Mouse (Mus musculus): Measurements from ENCODE around the gene Matn3. TPM values are rescaled to one million over a fixed set of nuclear protein-coding genes. Genes with fewer than 3 reads are reported as not detected.

Gene Matn3
- 3.0 and 3.3 TPM in 2 replicates for polyA plus RNA-seq (2016; fragmentation: Nextera tagmentation; extraction: Ambion mirVana)

DNA sequence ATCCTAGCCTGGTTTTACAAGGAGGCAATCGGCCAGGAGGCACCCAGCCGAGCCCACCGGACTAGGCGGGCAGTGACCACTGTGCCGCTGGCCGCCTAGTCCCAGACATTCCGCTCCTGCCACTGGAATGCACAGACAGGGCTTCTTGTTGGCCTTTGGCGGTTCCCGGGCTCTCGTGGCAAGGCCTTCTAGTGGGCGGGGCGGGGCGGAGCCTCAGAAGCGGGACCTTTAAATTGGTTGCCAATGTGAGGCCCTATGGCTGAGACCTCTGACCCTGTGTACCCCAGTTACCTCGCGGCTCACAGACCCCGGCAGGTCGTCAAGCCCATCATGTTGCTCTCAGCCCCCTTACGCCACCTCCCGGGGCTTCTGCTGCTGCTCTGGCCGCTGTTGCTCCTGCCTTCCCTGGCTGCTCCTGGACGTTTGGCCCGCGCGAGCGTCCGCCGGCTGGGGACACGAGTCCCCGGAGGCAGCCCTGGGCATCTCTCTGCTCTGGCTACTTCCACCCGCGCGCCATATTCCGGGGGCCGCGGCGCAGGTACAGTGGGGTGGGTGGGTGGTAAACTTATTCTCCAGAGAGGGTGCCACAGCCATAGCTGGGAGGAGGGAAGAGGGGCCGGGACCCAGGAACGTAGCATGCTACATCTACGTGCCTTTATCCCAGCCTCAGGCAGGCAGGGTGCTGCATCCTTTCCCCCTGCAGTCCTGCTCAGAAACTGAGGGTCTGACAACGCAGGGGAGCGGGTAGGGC lies at the start of gene Matn3:
Matn3 (plus strand) TSS at position 216 of the 751 bp plus-strand sequence.
- Histone ChIP-seq H3K27ac (replicated peaks) (peak within 1 kb of the TSS; percentile 76), H3K4me1 (peaks cover 17% of the 10 kb centered on the region), H3K9me3 (no peaks in the 10 kb centered on the region), H3K36me3 (replicated peaks) (no peaks in the 10 kb centered on the region), H3K27me3 (replicated peaks; ENCODE audit: low read depth, poor library complexity, severe bottlenecking) (peaks cover 19% of the 10 kb centered on the region), H3K4me3 (peak within 1 kb of the TSS; percentile 64)
- under 1% methylated on average over 42 of the region's 42 CpGs for WGBS
- DNase-seq (ENCODE audit: low spot score) = peak; percentile 87

DNA sequence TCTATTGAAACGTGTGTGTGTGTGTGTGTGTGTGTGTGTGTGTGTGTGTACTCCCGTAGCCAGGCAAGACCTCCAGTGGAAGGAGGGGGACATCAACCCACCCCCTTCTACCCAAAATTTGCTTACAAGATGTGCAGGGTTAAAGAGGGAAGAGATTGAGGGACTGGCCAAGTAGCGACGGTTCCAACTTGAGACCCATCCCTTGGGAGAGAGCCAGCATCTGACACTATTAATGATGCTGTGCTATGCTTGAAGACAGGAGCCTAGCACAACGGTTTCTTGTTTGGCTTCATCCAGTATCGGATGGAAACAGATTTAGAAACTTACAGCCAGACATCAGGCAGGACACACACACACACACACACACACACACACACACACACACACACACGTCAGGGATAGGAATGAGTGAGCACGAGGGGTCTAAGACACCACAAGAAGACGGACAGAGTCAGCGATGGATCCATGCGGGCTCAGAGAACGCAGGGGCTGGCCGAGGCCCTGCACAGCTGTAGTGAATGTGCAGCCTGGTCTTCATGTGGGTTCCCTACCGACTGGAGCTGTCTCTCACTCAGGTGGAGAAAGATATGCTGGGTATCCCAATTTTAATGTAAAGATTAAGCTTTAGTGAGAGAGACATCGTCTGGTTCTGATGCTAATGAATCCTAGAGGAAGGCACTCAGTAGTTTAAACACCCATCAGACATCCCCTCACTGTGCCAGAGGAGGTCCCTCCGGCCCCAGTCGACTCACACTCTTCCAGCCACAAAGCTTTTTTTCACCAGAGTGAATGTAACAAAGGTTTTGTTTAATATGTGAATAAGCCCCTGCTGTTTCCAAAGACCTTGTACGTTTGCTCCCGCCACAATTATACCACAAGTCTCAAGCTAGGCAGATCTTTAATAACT lies 48.6 kb upstream of the Matn3 start:
- DNase-seq (ENCODE audit: low spot score) = no peak

DNA sequence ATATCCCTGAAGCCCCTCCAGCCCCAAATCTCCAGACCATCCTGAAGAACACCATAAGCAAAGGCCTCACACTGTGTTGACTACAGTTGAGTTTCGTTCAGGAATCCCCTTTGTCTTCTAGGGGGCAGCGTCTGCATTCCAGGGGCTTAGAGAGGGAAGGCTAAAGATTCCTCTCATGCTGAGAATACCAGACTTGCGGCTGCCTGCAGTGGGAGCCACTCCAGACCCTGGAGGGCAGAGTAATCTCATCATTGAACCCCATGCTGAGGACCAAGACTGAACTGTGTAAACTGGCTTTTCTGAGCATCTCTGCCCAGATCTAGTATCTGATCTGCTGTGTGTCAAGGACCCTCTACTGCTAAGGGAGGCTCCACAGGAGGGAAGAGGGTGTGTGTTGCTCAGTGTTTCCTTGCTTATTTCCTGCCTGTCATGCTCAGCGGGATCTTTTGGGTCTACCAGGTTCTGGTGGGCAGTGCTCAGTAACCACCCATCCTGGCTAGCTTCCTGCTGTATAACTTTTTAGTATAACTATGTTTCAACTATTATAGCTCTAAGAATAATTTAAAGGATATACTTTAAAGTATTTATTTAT lies 47.5 kb upstream of the Matn3 start:
- H3K27ac ChIP-seq (replicated peaks) = peak overlapping the region; percentile 80
- peak; percentile 54 for DNase-seq (ENCODE audit: low spot score)

More for the DNA sequence above, 48.6 kb upstream of the Matn3 start:
- Histone ChIP-seq H3K4me3 (no peak overlapping the region), H3K27me3 (replicated peaks; ENCODE audit: low read depth, poor library complexity, severe bottlenecking) (no peaks in the 10 kb centered on the region), H3K36me3 (replicated peaks) (no peaks in the 10 kb centered on the region), H3K4me1 (peaks cover 58% of the 10 kb centered on the region), H3K27ac (replicated peaks) (peak overlapping the region; percentile 80), H3K9me3 (no peaks in the 10 kb centered on the region)
- WGBS = 64% methylated on average over 19 of the region's 19 CpGs

DNA sequence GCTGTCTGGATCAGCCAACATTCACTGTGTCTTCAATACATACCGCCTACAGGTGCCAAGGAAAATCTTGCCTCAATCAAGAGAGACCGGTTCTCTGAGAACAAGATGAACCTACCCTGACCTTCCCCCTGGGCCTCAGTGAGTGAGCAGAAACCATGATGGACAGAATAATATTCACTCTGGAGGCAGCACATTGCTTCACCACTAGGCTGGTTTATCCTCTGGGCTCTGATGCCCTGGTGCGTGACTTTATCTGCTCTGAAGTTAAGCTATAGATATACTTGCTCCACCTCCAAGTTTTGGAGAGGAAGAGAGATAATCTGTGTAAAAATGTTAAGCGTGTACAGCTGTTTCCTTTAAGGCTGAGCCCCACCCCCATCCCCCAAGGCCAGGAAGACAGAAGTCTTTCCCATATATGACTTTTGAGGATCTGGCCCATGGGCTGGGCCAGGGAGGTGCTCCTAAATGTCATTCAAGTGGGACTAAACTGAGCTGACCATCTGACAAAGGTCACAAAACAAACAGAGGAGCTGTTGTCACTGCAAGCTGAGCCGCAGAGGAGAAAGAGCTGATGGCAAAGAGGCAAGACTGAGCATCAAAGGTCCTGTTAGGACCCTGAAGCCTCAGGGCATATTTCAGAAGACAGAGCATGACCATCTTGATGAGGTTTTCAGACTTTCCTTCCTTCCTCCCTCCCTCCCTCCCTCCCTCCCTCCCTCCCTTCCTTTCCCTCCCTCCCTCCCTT lies 46.6 kb upstream of the Matn3 start:
- no peaks in the 10 kb centered on the region for H3K36me3 ChIP-seq (replicated peaks)
- DNase-seq (ENCODE audit: low spot score) = peak; percentile 52
- no peaks in the 10 kb centered on the region for H3K9me3 ChIP-seq
- H3K4me1 ChIP-seq = peaks cover 57% of the 10 kb centered on the region
- H3K4me3 ChIP-seq = no peak overlapping the region
- WGBS = 25% methylated on average over 5 of the region's 5 CpGs
- H3K27me3 ChIP-seq (replicated peaks; ENCODE audit: low read depth, poor library complexity, severe bottlenecking) = no peaks in the 10 kb centered on the region
- peak overlapping the region; percentile 75 for H3K27ac ChIP-seq (replicated peaks)

More for the DNA sequence above, 47.5 kb upstream of the Matn3 start:
- Histone ChIP-seq H3K27me3 (replicated peaks; ENCODE audit: low read depth, poor library complexity, severe bottlenecking) (no peaks in the 10 kb centered on the region), H3K36me3 (replicated peaks) (no peaks in the 10 kb centered on the region), H3K9me3 (no peaks in the 10 kb centered on the region), H3K4me3 (no peak overlapping the region), H3K4me1 (peaks cover 57% of the 10 kb centered on the region)
- WGBS = 18% methylated on average over 4 of the region's 4 CpGs

DNA sequence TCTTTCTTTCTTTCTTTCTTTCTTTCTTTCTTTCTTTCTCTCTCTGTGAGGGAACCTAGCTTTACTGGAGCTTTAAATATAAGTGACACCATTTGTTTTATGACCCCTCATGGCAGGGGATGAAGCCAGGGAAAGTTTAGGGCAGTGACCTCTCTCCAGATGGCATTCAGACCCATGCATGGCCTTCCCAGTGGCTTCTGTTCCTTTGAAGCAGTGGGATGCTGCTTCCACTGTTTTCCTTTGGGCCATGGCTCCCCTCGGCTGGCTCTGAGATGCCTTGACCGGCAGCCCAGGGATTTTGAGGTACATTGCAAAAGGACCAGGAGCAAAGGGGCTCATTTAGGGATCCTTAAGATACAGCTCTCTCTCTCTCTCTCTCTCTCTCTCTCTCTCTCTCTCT lies 45.8 kb upstream of the Matn3 start:
- Histone ChIP-seq H3K27ac (replicated peaks) (peak overlapping the region; percentile 75), H3K27me3 (replicated peaks; ENCODE audit: low read depth, poor library complexity, severe bottlenecking) (no peaks in the 10 kb centered on the region), H3K9me3 (no peaks in the 10 kb centered on the region), H3K36me3 (replicated peaks) (no peaks in the 10 kb centered on the region), H3K4me1 (peaks cover 49% of the 10 kb centered on the region), H3K4me3 (no peak overlapping the region)
- 6% methylated on average over 2 of the region's 2 CpGs for WGBS
- DNase-seq (ENCODE audit: low spot score) = no peak

DNA sequence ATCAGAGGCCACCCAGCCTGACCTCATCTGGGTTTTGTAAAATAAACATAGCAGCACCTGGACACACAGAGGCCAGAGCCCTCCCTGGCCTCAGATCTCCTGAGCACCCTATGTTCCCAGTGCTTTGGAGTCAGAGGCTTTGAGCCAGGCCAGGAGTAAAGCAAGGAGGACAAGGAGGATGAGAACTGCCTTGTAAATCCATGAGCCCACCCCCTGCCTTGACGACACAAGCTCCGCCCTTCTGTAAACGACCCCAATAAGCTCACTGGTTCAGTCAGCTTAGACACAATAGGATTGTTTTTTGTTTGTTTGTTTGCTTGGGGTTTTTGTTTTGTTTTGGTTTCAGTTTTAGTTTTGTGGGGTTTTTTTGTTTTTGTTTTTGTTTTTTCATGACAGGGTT lies 45.2 kb upstream of the Matn3 start:
- 29% methylated on average over 3 of the region's 3 CpGs for WGBS
- no peaks in the 10 kb centered on the region for H3K9me3 ChIP-seq
- DNase-seq (ENCODE audit: low spot score) = no peak
- no peaks in the 10 kb centered on the region for H3K36me3 ChIP-seq (replicated peaks)
- peaks cover 44% of the 10 kb centered on the region for H3K4me1 ChIP-seq
- H3K4me3 ChIP-seq = no peak overlapping the region
- no peaks in the 10 kb centered on the region for H3K27me3 ChIP-seq (replicated peaks; ENCODE audit: low read depth, poor library complexity, severe bottlenecking)
- peak overlapping the region; percentile 75 for H3K27ac ChIP-seq (replicated peaks)

DNA sequence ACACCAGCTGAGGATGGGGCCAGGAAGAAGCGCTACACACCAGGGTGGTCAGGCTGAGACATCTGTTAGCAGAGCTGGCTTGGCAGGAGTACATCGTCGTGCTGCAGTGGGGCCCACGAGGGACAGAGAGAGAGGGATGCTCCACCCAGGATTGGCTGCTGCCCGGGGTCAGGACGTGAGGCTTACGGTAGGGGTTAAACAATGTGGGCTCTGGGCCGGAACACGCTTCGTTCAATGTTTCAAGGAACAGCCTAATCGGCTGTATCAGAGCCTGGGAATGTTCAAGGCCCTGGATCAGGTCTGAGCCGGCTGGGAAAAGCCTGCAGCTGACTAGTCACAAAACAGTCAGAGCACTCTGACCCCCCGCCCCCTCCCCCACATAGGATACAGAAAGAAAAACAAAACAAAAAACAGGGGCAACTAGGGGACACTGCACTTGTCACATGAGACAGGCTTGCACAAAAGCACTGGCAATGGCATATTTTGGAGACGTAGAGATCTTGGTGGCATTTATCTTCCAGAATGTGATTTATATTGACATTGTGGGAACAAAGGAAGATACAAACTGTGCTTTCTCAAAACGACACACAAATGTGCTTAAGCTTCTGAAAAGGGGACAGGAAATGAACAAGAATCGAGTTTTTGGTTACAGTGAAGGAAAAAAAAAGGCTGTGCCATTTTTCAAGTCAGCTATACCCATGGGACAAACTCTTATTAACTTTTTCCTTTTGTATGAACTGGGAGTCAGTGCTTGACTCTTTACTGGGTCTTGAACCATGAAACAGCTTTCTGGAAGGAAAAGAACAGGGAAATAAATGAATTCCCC lies 34.7 kb upstream of the Matn3 start:
- Histone ChIP-seq H3K27me3 (replicated peaks; ENCODE audit: low read depth, poor library complexity, severe bottlenecking) (no peaks in the 10 kb centered on the region), H3K36me3 (replicated peaks) (no peaks in the 10 kb centered on the region), H3K4me3 (peak overlapping the region; percentile 30; the same call in 1 of the 2 replicates), H3K27ac (replicated peaks) (peak overlapping the region; percentile 94), H3K9me3 (no peaks in the 10 kb centered on the region), H3K4me1 (peaks cover 46% of the 10 kb centered on the region)
- peak; percentile 81 for DNase-seq (ENCODE audit: low spot score)
- WGBS = 6% methylated on average over 16 of the region's 16 CpGs

DNA sequence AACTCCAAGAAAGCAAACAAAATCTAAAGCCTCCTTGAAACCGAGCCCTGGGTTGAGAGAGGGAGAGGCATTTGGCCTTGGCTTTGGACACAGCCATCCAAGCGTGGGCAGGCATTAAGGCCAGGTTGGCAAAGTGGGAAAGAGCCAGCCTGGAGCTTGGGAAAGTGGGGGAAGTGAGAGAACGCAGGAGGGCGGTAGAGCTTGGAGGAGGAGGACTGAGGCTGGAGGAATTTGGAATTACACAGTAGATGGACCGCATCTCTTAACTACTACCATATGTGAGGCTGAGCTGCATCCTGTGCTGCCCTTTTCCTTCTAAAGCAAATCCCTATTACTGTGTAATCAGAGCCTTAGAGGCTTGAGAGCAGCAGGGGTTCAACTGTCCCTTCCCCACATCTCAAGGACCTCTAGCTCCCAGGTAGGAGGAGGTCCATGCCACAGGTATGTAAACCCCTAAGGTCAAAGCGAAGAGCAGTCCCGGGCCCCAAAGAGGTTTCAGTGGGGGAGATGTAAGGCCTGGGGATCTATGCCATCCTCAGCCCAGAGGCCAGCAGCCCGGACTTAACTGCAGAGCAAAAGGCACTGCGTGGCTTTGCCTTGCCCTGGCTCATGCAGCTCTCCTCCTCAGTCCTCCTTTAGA lies 33.9 kb upstream of the Matn3 start:
- WGBS = 21% methylated on average over 9 of the region's 9 CpGs
- no peaks in the 10 kb centered on the region for H3K36me3 ChIP-seq (replicated peaks)
- H3K27me3 ChIP-seq (replicated peaks; ENCODE audit: low read depth, poor library complexity, severe bottlenecking) = no peaks in the 10 kb centered on the region
- no peaks in the 10 kb centered on the region for H3K9me3 ChIP-seq
- peak overlapping the region; percentile 94 for H3K27ac ChIP-seq (replicated peaks)
- H3K4me3 ChIP-seq = peak overlapping the region; percentile 31
- peak; percentile 77 for DNase-seq (ENCODE audit: low spot score)
- H3K4me1 ChIP-seq = peaks cover 46% of the 10 kb centered on the region

DNA sequence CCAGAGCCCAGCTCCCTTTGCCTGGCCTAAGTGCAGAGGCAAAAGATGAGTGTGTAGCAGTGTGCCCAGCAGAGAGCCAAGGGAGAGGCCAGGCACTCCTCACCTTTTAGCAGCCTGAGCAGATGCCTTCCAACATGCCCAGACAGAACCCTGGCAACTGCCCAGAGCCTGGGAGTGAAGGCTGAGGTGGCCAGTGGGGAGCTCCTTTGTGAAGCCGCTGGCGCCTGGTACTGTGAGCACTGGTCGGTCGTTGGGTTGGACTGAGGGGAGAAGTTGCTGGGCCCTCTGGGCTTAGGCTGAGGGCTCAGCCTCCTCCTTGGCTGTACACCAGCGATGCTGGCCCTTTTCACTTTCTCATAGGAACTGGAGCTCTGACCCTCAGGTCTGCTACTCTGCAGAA lies 31.4 kb upstream of the Matn3 start:
- 55% methylated on average over 5 of the region's 5 CpGs for WGBS

DNA sequence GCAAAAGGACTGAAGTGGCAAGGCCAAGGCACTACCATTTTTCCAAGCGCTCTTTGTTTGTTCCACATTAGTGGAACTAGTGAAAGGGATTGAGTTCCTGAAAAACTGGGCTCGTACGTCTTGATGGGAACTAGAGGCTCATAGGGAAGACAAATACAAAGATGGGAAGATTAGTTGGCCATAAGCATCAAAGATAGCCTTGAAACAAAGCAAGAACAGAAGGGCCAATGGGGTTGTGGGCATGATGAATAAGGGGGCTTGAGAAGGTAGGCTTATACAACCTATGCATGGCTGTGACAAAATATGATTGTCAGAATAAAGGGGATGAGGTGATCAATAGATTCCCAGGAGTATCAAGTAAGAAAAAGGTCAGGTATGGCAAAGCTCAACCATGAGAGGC lies 28.5 kb upstream of the Matn3 start:
- peaks cover 38% of the 10 kb centered on the region for H3K4me1 ChIP-seq
- H3K27ac ChIP-seq (replicated peaks) = no peak overlapping the region
- no peak for DNase-seq (ENCODE audit: low spot score)
- H3K4me3 ChIP-seq = no peak overlapping the region
- no peaks in the 10 kb centered on the region for H3K27me3 ChIP-seq (replicated peaks; ENCODE audit: low read depth, poor library complexity, severe bottlenecking)
- WGBS = 90% methylated on average over 3 of the region's 3 CpGs
- peaks cover 7% of the 10 kb centered on the region for H3K36me3 ChIP-seq (replicated peaks)
- no peaks in the 10 kb centered on the region for H3K9me3 ChIP-seq

More for the DNA sequence above, 31.4 kb upstream of the Matn3 start:
- H3K4me3 ChIP-seq = no peak overlapping the region
- peak overlapping the region; percentile 78 for H3K27ac ChIP-seq (replicated peaks)
- H3K9me3 ChIP-seq = no peaks in the 10 kb centered on the region
- no peaks in the 10 kb centered on the region for H3K36me3 ChIP-seq (replicated peaks)
- H3K27me3 ChIP-seq (replicated peaks; ENCODE audit: low read depth, poor library complexity, severe bottlenecking) = no peaks in the 10 kb centered on the region
- peaks cover 52% of the 10 kb centered on the region for H3K4me1 ChIP-seq
- no peak for DNase-seq (ENCODE audit: low spot score)

DNA sequence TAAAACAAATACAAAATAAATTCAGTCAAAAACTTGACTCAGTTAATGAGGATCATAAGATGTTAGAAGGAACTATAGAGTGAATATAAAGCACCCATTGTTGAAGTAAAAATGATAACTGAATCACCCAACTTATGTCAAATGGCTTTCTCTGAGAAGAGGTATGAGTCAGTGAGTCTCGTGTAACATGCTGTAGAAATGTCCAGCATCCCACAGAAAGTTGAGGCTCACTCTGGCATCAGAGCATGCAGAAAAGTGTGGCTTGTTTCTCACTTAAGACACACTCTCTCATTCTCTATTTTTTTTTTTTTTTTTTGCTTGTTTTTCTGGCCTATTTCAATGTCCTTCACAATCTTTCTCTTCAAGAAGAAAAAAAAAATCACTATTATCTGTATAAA lies 26.7 kb upstream of the Matn3 start:
- Histone ChIP-seq H3K27me3 (replicated peaks; ENCODE audit: low read depth, poor library complexity, severe bottlenecking) (no peaks in the 10 kb centered on the region), H3K9me3 (no peaks in the 10 kb centered on the region), H3K4me1 (peaks cover 40% of the 10 kb centered on the region), H3K4me3 (peak overlapping the region; percentile 83), H3K36me3 (replicated peaks) (peaks cover 23% of the 10 kb centered on the region), H3K27ac (replicated peaks) (peak overlapping the region; percentile 99)
- WGBS = 37% methylated on average over 1 of the region's 1 CpGs
- DNase-seq (ENCODE audit: low spot score) = no peak

Data from embryonic facial prominence, embryonic 10.5 days (tissue).